Mouse (Mus musculus) myocyte (in vitro differentiated cells): ENCODE results near the gene Gm17535. TPM values are rescaled to one million over a fixed set of nuclear protein-coding genes. Genes with fewer than 3 reads are reported as not detected.
"Not testable (repeated sequence)": the region's sequence is repeated elsewhere in the genome, so short reads cannot be mapped to it uniquely, and the experiment has no call there.

Source experiments
- H3K27me3 ChIP-seq: one replicate; pipeline ENCODE4 v1.6.1; 2011; ENCODE audit not compliant: control insufficient read depth, insufficient read depth, insufficient read length
- H3K36me3 ChIP-seq: one replicate; pipeline ENCODE4 v1.6.1; 2011; ENCODE audit not compliant: control insufficient read depth, insufficient read depth
- H3K4me2 ChIP-seq: one replicate; pipeline ENCODE4 v1.6.1; 2011; ENCODE audit warnings: low read depth, control low read depth
- H3K4me3 ChIP-seq: one replicate; pipeline ENCODE4 v1.5.1; 2011; ENCODE audit warnings: mild to moderate bottlenecking, control low read depth, moderate library complexity
- H3K79me2 ChIP-seq: one replicate; pipeline ENCODE4 v1.6.1; 2011; ENCODE audit not compliant: control insufficient read depth, insufficient read depth
- H3ac ChIP-seq: one replicate; pipeline ENCODE4 v1.6.1; 2011; ENCODE audit not compliant: control insufficient read depth, insufficient read length
- polyA plus RNA-seq: library from polyadenylated mRNA; unstranded; fragments of >200 nt; fragmentation: generic; extraction: Trizol; gene quantifications from one replicate; pipeline ENCODE4 v1.2.1, GENCODE M21; 2012; ENCODE audit warnings: missing spikeins

The Gm17535 gene
- polyA plus RNA-seq, 1 experiment, result not detected

DNA sequence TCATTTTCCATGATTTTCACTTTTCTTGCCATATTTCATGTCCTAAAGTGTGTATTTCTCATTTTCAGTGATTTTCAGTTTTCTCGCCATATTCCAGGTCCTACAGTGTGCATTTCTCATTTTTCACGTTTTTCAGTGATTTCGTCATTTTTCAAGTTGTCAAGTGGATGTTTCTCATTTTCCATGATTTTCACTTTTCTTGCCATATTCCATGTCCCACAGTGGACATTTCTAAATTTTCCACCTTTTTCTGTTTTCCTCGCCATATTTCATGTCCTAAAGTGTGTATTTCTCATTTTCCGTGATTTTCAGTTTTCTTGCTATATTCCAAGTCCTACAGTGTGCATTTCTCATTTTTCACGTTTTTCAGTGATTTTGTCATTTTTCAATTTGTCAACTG lies 18.5 kb upstream of the Gm17535 start:
- not testable (repeated sequence) for H3K36me3 ChIP-seq, H3K4me2 ChIP-seq, H3ac ChIP-seq, H3K79me2 ChIP-seq, H3K27me3 ChIP-seq, H3K4me3 ChIP-seq

DNA sequence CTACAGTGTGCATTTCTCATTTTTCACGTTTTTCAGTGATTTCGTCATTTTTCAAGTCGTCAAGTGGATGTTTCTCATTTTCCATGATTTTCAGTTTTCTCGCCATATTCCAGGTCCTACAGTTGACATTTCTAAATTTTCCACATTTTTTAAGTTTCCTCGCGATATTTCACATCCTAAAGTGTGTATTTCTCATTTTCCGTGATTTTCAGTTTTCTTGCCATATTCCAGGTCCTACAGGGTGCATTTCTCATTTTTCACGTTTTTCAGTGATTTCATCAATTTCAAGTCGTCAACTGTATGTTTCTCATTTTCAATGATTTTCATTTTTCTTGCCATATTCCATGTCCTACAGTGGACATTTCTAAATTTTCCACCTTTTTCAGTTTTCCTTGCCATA lies 17.3 kb upstream of the Gm17535 start, which contains the start of gene Gm10719:
Gene Gm10719 (plus strand): TSS at position 301 of the 400 bp plus-strand sequence.
- H3K79me2 ChIP-seq, H3K4me3 ChIP-seq, H3K27me3 ChIP-seq, H3K4me2 ChIP-seq, H3ac ChIP-seq, H3K36me3 ChIP-seq: not testable (repeated sequence)

DNA sequence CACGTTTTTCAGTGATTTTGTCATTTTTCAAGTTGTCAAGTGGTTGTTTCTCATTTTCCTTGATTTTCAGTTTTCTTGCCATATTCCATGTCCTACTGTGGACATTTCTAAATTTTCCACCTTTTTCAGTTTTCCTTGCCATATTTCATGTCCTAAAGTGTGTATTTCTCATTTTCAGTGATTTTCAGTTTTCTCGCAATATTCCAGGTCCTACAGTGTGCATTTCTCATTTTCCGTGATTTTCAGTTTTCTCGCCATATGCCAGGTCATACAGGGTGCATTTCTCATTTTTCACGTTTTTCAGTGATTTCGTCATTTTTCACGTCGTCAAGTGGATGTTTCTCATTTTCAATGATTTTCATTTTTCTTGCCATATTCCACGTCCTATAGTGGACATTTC lies 15.5 kb upstream of the Gm17535 start:
- not testable (repeated sequence) for H3K36me3 ChIP-seq, H3ac ChIP-seq, H3K79me2 ChIP-seq, H3K4me3 ChIP-seq, H3K4me2 ChIP-seq, H3K27me3 ChIP-seq

DNA sequence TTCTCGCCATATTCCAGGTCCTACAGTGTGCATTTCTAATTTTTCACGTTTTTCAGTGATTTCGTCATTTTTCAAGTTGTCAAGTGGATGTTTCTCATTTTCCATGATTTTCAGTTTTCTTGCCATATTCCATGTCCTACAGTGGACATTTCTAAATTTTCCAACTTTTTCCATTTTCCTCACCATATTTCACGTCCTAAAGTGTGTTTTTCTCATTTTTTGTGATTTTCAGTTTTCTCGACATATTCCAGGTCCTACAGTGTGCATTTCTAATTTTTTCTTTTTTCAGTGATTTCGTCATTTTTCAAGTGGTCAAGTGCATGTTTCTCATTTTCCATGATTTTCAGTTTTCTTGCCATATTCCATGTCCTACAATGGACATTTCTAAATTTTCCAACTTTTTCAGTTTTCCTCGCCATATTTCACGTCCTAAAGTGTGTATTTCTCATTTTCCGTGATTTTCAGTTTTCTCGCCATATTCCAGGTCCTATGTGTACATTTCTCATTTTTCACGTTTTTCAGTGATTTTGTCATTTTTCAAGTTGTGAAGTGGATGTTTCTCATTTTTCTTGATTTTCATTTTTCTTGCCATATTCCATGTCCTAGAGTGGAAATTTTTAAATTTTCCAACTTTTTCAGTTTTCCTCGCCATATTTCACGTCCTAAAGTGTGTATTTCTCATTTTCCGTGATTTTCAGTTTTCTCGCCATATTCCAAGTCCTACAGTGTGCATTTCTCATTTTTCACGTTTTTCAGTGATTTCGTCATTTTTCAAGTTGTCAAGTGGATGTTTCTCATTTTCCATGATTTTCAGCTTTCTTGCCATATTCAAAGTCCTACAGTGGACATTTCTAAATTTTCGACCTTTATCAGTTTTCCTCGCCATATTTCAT lies 14.3 kb upstream of the Gm17535 start:
- H3ac ChIP-seq, H3K36me3 ChIP-seq, H3K4me3 ChIP-seq, H3K79me2 ChIP-seq, H3K4me2 ChIP-seq, H3K27me3 ChIP-seq: not testable (repeated sequence)

DNA sequence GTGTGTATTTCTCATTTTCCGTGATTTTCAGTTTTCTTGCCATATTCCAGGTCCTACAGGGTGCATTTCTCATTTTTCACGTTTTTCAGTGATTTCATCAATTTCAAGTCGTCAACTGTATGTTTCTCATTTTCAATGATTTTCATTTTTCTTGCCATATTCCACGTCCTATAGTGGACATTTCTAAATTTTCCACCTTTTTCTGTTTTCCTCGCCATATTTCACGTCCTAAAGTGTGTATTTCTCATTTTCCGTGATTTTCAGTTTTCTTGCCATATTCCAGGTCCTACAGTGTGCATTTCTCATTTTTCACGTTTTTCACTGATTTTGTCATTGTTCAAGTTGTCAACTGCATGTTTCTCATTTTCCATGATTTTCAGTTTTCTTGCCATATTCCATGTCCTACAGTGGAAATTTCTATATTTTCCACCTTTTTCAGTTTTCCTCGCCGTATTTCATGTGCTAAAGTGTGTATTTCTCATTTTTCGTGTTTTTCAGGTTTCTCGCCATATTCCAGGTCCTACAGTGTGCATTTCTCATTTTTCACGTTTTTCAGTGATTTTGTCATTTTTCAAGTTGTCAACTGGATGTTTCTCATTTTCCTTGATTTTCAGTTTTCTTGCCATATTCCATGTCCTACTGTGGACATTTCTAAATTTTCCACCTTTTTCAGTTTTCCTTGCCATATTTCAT lies 11.9 kb upstream of the Gm17535 start:
- H3K4me2 ChIP-seq, H3K27me3 ChIP-seq, H3K79me2 ChIP-seq, H3K36me3 ChIP-seq, H3K4me3 ChIP-seq, H3ac ChIP-seq: not testable (repeated sequence)

DNA sequence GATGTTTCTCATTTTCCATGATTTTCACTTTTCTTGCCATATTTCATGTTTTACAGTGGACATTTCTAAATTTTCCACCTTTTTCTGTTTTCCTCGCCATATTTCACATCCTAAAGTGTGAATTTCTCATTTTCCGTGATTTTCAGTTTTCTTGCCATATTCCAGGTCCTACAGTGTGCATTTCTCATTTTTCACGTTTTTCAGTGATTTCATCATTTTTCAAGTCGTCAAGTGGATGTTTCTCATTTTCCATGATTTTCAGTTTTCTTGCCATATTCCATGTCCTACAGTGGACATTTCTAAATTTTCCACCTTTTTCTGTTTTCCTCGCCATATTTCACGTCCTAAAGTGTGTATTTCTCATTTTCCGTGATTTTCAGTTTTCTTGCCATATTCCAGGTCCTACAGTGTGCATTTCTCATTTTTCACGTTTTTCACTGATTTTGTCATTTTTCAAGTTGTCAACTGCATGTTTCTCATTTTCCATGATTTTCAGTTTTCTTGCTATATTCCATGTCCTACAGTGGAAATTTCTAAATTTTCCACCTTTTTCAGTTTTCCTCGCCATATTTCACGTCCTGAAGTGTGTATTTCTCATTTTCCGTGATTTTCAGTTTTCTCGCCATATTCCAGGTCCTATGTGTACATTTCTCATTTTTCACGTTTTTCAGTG lies 11.0 kb upstream of the Gm17535 start, which contains the start of gene Gm10718:
Gene Gm10718 (plus strand): TSS at position 236 of the 673 bp plus-strand sequence.
- H3K27me3 ChIP-seq, result not testable (repeated sequence)

DNA sequence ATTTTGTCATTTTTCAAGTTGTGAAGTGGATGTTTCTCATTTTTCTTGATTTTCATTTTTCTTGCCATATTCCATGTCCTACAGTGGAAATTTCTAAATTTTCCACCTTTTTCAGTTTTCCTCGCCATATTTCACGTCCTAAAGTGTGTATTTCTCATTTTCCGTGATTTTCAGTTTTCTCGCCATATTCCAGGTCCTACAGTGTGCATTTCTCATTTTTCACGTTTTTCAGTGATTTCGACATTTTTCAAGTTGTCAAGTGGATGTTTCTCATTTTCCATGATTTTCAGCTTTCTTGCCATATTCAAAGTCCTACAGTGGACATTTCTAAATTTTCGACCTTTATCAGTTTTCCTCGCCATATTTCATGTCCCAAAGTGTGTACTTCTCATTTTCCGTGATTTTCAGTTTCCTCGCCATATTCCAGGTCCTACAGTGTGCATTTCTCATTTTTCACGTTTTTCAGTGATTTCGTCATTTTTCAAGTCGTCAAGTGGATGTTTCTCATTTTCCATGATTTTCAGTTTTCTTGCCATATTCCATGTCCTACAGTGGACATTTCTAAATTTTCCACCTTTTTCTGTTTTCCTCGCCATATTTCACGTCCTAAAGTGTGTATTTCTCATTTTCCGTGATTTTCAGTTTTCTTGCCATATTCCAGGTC lies 10.3 kb upstream of the Gm17535 start:
- H3K4me3 ChIP-seq, H3K4me2 ChIP-seq, H3K79me2 ChIP-seq, H3K27me3 ChIP-seq, H3K36me3 ChIP-seq, H3ac ChIP-seq: not testable (repeated sequence)

More for the DNA sequence above, 11.0 kb upstream of the Gm17535 start, which contains the start of gene Gm10718:
- not testable (repeated sequence) for H3K36me3 ChIP-seq, H3K79me2 ChIP-seq, H3K4me2 ChIP-seq, H3K4me3 ChIP-seq, H3ac ChIP-seq

DNA sequence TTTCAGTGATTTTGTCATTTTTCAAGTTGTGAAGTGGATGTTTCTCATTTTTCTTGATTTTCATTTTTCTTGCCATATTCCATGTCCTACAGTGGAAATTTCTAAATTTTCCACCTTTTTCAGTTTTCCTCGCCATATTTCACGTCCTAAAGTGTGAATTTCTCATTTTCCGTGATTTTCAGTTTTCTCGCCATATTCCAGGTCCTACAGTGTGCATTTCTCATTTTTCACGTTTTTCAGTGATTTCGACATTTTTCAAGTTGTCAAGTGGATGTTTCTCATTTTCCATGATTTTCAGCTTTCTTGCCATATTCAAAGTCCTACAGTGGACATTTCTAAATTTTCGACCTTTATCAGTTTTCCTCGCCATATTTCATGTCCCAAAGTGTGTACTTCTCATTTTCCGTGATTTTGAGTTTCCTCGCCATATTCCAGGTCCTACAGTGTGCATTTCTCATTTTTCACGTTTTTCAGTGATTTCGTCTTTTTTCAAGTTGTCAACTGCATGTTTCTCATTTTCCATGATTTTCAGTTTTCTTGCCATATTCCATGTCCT lies 9.4 kb upstream of the Gm17535 start, which contains the start of gene Gm10717:
Gene Gm10717 (plus strand): TSS at position 506 of the 556 bp plus-strand sequence.
- H3K79me2 ChIP-seq, H3K4me2 ChIP-seq, H3ac ChIP-seq, H3K27me3 ChIP-seq, H3K36me3 ChIP-seq, H3K4me3 ChIP-seq: not testable (repeated sequence)

DNA sequence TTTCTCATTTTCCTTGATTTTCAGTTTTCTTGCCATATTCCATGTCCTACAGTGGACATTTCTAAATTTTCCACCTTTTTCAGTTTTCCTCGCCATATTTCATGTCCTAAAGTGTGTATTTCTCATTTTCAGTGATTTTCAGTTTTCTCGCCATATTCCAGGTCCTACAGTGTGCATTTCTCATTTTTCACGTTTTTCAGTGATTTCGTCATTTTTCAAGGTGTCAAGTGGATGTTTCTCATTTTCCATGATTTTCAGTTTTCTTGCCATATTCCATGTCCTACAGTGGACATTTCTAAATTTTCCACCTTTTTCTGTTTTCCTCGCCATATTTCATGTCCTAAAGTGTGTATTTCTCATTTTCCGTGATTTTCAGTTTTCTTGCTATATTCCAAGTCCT lies 8.7 kb upstream of the Gm17535 start:
- H3K4me3 ChIP-seq, H3ac ChIP-seq, H3K27me3 ChIP-seq, H3K4me2 ChIP-seq, H3K79me2 ChIP-seq, H3K36me3 ChIP-seq: not testable (repeated sequence)

DNA sequence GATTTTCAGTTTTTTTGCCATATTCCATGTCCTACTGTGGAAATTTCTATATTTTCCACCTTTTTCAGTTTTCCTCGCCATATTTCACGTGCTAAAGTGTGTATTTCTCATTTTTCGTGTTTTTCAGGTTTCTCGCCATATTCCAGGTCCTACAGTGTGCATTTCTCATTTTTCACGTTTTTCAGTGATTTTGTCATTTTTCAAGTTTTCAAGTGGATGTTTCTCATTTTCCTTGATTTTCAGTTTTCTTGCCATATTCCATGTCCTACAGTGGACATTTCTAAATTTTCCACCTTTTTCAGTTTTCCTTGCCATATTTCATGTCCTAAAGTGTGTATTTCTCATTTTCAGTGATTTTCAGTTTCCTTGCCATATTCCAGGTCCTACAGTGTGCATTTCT lies 8.3 kb upstream of the Gm17535 start:
- not testable (repeated sequence) for H3K36me3 ChIP-seq, H3K27me3 ChIP-seq, H3K4me3 ChIP-seq, H3K4me2 ChIP-seq, H3K79me2 ChIP-seq, H3ac ChIP-seq

DNA sequence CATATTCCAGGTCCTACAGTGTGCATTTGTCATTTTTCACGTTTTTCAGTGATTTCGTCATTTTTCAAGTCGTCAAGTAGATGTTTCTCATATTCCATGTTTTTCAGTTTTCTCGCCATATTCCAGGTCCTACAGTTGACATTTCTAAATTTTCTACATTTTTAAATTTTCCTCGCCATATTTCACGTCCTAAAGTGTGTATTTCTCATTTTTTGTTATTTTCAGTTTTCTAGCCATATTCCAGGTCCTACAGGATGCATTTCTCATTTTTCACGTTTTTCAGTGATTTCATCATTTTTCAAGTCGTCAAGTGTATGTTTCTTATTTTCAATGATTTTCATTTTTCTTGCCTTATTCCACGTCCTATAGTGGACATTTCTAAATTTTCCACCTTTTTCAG lies 7.7 kb upstream of the Gm17535 start:
- H3K4me2 ChIP-seq, result not testable (repeated sequence)

DNA sequence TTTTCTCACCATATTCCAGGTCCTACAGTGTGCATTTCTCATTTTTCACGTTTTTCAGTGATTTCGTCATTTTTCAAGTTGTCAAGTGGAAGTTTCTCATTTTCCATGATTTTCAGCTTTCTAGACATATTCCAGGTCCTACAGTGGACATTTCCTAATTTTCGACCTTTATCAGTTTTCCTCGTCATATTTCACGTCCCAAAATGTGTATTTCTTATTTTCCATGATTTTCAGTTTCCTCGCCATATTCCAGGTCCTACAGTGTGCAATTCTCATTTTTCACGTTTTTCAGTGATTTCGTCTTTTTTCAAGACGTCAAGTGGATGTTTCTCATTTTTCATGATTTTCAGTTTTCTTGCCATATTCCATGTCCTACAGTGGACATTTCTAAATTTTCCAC lies 7.2 kb upstream of the Gm17535 start:
- not testable (repeated sequence) for H3K79me2 ChIP-seq, H3K27me3 ChIP-seq, H3ac ChIP-seq, H3K4me2 ChIP-seq, H3K36me3 ChIP-seq, H3K4me3 ChIP-seq

More for the DNA sequence above, 7.7 kb upstream of the Gm17535 start:
- H3K79me2 ChIP-seq, H3K36me3 ChIP-seq, H3K4me3 ChIP-seq, H3ac ChIP-seq, H3K27me3 ChIP-seq: not testable (repeated sequence)
